Mouse (Mus musculus) skeletal muscle tissue, adult 2 months (tissue): ENCODE results near the gene Myl3.

Experiments
- DNase-seq: peaks from one replicate; pipeline ENCODE4 v3.0.0-alpha.2; 2012; ENCODE audit warnings: low read depth, low spot score

Myl3 gene

GRCm38 (mm10) chr9:110731859-110732258 is 9.8 kb upstream of the Myl3 start:
- no peak for DNase-seq

- peak; percentile 82 for DNase-seq
These were observed 9.0 kb upstream of the Myl3 start for GRCm38 (mm10) chr9:110732623-110733022.

- no peak for DNase-seq
These were observed 8.6 kb upstream of the Myl3 start for GRCm38 (mm10) chr9:110733102-110733501.

- DNase-seq = no peak
These were observed 7.5 kb upstream of the Myl3 start for GRCm38 (mm10) chr9:110734154-110734553.

- no peak for DNase-seq
These were observed 5.3 kb upstream of the Myl3 start for GRCm38 (mm10) chr9:110736362-110736761.

- no peak for DNase-seq
These were observed 3.6 kb upstream of the Myl3 start for GRCm38 (mm10) chr9:110738054-110738453.

- DNase-seq = no peak
These were observed 1.7 kb upstream of the Myl3 start for GRCm38 (mm10) chr9:110739961-110740360.

GRCm38 (mm10) chr9:110742295-110742950 is 762 bp downstream of the Myl3 start:
- DNase-seq = no peak

- no peak for DNase-seq
These were observed 1.3 kb downstream of the Myl3 start for GRCm38 (mm10) chr9:110742951-110743455.

GRCm38 (mm10) chr9:110743456-110744323 is 2.0 kb downstream of the Myl3 start:
- no peak for DNase-seq

GRCm38 (mm10) chr9:110745752-110746151 is 4.1 kb downstream of the Myl3 start:
- DNase-seq = no peak

GRCm38 (mm10) chr9:110746238-110746637 is 4.6 kb downstream of the Myl3 start:
- no peak for DNase-seq

GRCm38 (mm10) chr9:110746961-110747360 is 5.3 kb downstream of the Myl3 start, which contains the start of gene Pth1r:
Pth1r (minus strand) TSS chr9:110747145.
- DNase-seq = no peak

- no peak for DNase-seq
These were observed 6.8 kb downstream of the Myl3 start for GRCm38 (mm10) chr9:110748451-110748850.

- DNase-seq = no peak
These were observed 8.9 kb downstream of the Myl3 start for GRCm38 (mm10) chr9:110750404-110751187.

- no peak for DNase-seq
These were observed 9.8 kb downstream of the Myl3 start for GRCm38 (mm10) chr9:110751412-110751811.

- DNase-seq = no peak
These were observed 11.3 kb downstream of the Myl3 start for GRCm38 (mm10) chr9:110752917-110753435.

- no peak for DNase-seq
These were observed 12.1 kb downstream of the Myl3 start for GRCm38 (mm10) chr9:110753773-110754172.

GRCm38 (mm10) chr9:110757816-110758215 is 16.2 kb downstream of the Myl3 start:
- no peak for DNase-seq

GRCm38 (mm10) chr9:110758605-110759004 is 16.9 kb downstream of the Myl3 start:
- DNase-seq = peak; percentile 38

GRCm38 (mm10) chr9:110759265-110759664 is 17.6 kb downstream of the Myl3 start:
- no peak for DNase-seq

GRCm38 (mm10) chr9:110760886-110761285 is 19.2 kb downstream of the Myl3 start:
- no peak for DNase-seq
